Mouse (Mus musculus) ES-E14 (cell line): ENCODE data around the gene Hesx1.

Experiments used
- CHD2 ChIP-seq: IDR thresholded peaks from 2 replicates; pipeline ENCODE4 v1.6.1; 2014; ENCODE audit warnings: mild to moderate bottlenecking, low read depth, low read length, inconsistent platforms
- MAFK ChIP-seq: IDR thresholded peaks from 2 replicates; pipeline ENCODE4 v1.6.1; 2014; ENCODE audit warnings: mild to moderate bottlenecking, low read depth, low read length, inconsistent platforms; ENCODE audit not compliant: insufficient read depth
- ZC3H11A ChIP-seq: IDR thresholded peaks from 2 replicates; pipeline ENCODE4 v1.6.1; 2012; ENCODE audit warnings: low read depth, mild to moderate bottlenecking, inconsistent platforms, low read length, borderline replicate concordance

- TF ChIP-seq ZC3H11A: no peak
- TF ChIP-seq CHD2: no peak
- TF ChIP-seq MAFK: no peak
Observed at GRCm38 (mm10) chr14:27040451-27040850, 46.2 kb downstream of the Hesx1 start.
